Mouse (Mus musculus): ENCODE results near the gene Kctd11. TPM values are rescaled to one million over a fixed set of nuclear protein-coding genes. Genes with fewer than 3 reads are reported as not detected.
"Not testable (repeated sequence)": the region's sequence is repeated elsewhere in the genome, so short reads cannot be mapped to it uniquely, and the experiment has no call there.

Kctd11 gene
- 1 to 10 TPM; 1.2 to 1.4 TPM for total RNA-seq (2021)
- long read RNA-seq, experiment 1: 0 reads
- long read RNA-seq, experiment 2: 0 reads

- DNase-seq (ENCODE audit: low spot score in 2 of 2): peak; percentile 55 to 58
These were observed at the start of gene Kctd11 for GRCm38 (mm10) chr11:69880853-69881603. Gene Kctd11 (minus strand): TSS chr11:69881406.

GRCm38 (mm10) chr11:69930176-69930575 is 49.0 kb upstream of the Kctd11 start:
- DNase-seq (ENCODE audit: low spot score in 2 of 2): not testable (repeated sequence)

- DNase-seq (ENCODE audit: low spot score in 2 of 2): no peak
These were observed 48.5 kb upstream of the Kctd11 start for GRCm38 (mm10) chr11:69929712-69930111.

- DNase-seq (ENCODE audit: low spot score in 2 of 2): no peak
These were observed 46.3 kb upstream of the Kctd11 start for GRCm38 (mm10) chr11:69927501-69927900.

- no peak for DNase-seq (ENCODE audit: low spot score in 2 of 2)
These were observed 41.6 kb upstream of the Kctd11 start for GRCm38 (mm10) chr11:69922796-69923195.

- no peak for DNase-seq (ENCODE audit: low spot score in 2 of 2)
These were observed 41.0 kb upstream of the Kctd11 start for GRCm38 (mm10) chr11:69922012-69922756.

- peak; percentile 100 for DNase-seq (ENCODE audit: low spot score in 2 of 2)
These were observed 40.2 kb upstream of the Kctd11 start, which contains the start of gene Eif5a for GRCm38 (mm10) chr11:69921114-69922011. Gene Eif5a (minus strand): TSS chr11:69921958.

- DNase-seq (ENCODE audit: low spot score in 2 of 2): peak; percentile 48 to 53
These were observed 39.2 kb upstream of the Kctd11 start for GRCm38 (mm10) chr11:69920266-69921031.

- peak; percentile 22 to 36 for DNase-seq (ENCODE audit: low spot score in 2 of 2)
These were observed 38.6 kb upstream of the Kctd11 start for GRCm38 (mm10) chr11:69919661-69920265.

- DNase-seq (ENCODE audit: low spot score in 2 of 2): no peak
These were observed 37.8 kb upstream of the Kctd11 start for GRCm38 (mm10) chr11:69919053-69919452.

GRCm38 (mm10) chr11:69918118-69918517 is 36.9 kb upstream of the Kctd11 start:
- DNase-seq (ENCODE audit: low spot score in 2 of 2): no peak

- no peak for DNase-seq (ENCODE audit: low spot score in 2 of 2)
These were observed 36.3 kb upstream of the Kctd11 start for GRCm38 (mm10) chr11:69917379-69917948.

- not testable (repeated sequence) for DNase-seq (ENCODE audit: low spot score in 2 of 2)
These were observed 35.6 kb upstream of the Kctd11 start for GRCm38 (mm10) chr11:69916652-69917378.

- no peak for DNase-seq (ENCODE audit: low spot score in 2 of 2)
These were observed 34.7 kb upstream of the Kctd11 start for GRCm38 (mm10) chr11:69915667-69916627.

GRCm38 (mm10) chr11:69914917-69915430 is 33.8 kb upstream of the Kctd11 start:
- no peak for DNase-seq (ENCODE audit: low spot score in 2 of 2)

- DNase-seq (ENCODE audit: low spot score in 2 of 2): no peak
These were observed 33.2 kb upstream of the Kctd11 start for GRCm38 (mm10) chr11:69914372-69914764.

- peak; percentile 93 to 95 for DNase-seq (ENCODE audit: low spot score in 2 of 2)
These were observed 32.6 kb upstream of the Kctd11 start, which contains the start of gene Gps2 for GRCm38 (mm10) chr11:69913554-69914371. Gene Gps2 (plus strand): TSS chr11:69913888.
